Mouse (Mus musculus): ENCODE measurements around the gene Rprd1b.

DNA sequence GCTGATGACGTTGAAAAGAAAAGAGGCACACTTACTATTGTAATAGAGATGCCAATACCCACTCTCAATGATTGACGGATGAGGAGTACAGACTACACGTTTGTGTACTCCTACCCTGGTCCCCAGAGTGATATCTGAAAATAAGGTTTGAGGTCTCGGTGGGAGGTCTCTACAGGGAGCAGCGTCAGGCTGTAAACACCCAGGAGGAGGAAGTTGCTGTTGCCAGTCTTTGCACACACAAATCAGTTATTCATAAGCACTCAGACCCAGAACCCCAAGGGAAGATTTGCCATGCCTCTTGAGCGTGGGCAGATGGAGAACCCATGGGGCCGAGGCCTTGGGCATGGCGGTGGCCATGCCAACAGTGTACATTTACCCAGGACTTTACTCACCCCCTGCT is 56.2 kb downstream of the Rprd1b start:
- TF ChIP-seq CTCF (IDR thresholded peaks at IDR 0.05; ENCODE audit: extremely low read depth, insufficient read depth, low read length): no peak
- TF ChIP-seq POLR2A (IDR thresholded peaks at IDR 0.05; ENCODE audit: extremely low read depth, insufficient read depth, low read length): no peak

Data from cortical plate, adult 2 months (tissue).